Mouse (Mus musculus): ENCODE measurements around the gene Pde3b. TPM values are rescaled to one million over a fixed set of nuclear protein-coding genes. Genes with fewer than 3 reads are reported as not detected.

The Pde3b gene
- total RNA-seq, 2 experiments from 2014 or later: 40.6 to 45.9 TPM

Other genes starting within 250 kb of the Pde3b start
- gene Copb1, start 160.6 kb upstream of the Pde3b start, total RNA-seq (2021): 100 to 1,000 TPM; 134 to 135 TPM
- gene Psma1, start 139.2 kb upstream of the Pde3b start, total RNA-seq (2021): 100 to 1,000 TPM; 163 to 180 TPM
- 1 to 10 TPM; 1.4 to 1.9 TPM for gene Cyp2r1, start 147.7 kb downstream of the Pde3b start, total RNA-seq (2021)
- gene Calca, start 221.1 kb downstream of the Pde3b start, total RNA-seq (2021): under 1 TPM in 1 of 2 experiments, not detected in 1; 0.66 TPM

Data from adrenal gland, postnatal 36 days (tissue).